ENCODE assay signal across 24 mouse cellular contexts in genomic region chr14:102722633-102723032, GRCm38 (mm10).
DNase-seq lines count a peak whose midpoint lies in the region; ATAC-seq and TF ChIP-seq lines count a peak whose summit lies in the region.
"Had no signal": no experiment of that assay in that cellular context is flagged by ENCODE, and none has a peak within 500 bp of the region (broad histone marks: within the 10 kb centered on the region; RNA-seq: fewer than 3 reads in every experiment).

No protein-coding gene starts in this region.

- H3K9ac ChIP-seq in kidney, embryonic 14.5 days (ENCODE audit: low read depth, low read length): no peak overlapping the region
- no peak overlapping the region for H3K9ac ChIP-seq in kidney, embryonic 16.5 days (replicated peaks; ENCODE audit: low read length)
- H3K9ac ChIP-seq in lung, embryonic 14.5 days: no peak overlapping the region
- H3K9ac ChIP-seq: embryonic facial prominence, embryonic 12.5 days; forebrain, embryonic 13.5 days; forebrain, embryonic 15.5 days had no signal

- peaks cover 3% of the 10 kb centered on the region; the same call in 1 of the 2 replicates for H3K4me1 ChIP-seq in kidney, embryonic 14.5 days (ENCODE audit: control insufficient read depth, insufficient read depth, low read length)
- peaks cover 5% of the 10 kb centered on the region; the same call in 1 of the 2 replicates for H3K4me1 ChIP-seq in kidney, embryonic 16.5 days (ENCODE audit: insufficient read depth, low read length)
- H3K4me1 ChIP-seq in lung, embryonic 14.5 days (ENCODE audit: insufficient read depth): no peaks in the 10 kb centered on the region
- H3K4me1 ChIP-seq: embryonic facial prominence, embryonic 10.5 days; embryonic facial prominence, embryonic 12.5 days; forebrain, embryonic 13.5 days; forebrain, embryonic 15.5 days had no signal

- H3K27me3 ChIP-seq in kidney, embryonic 14.5 days (ENCODE audit: control insufficient read depth, insufficient read depth, low read length): no peaks in the 10 kb centered on the region
- no peaks in the 10 kb centered on the region for H3K27me3 ChIP-seq in kidney, embryonic 16.5 days (ENCODE audit: insufficient read depth, low read length)
- no peaks in the 10 kb centered on the region for H3K27me3 ChIP-seq in lung, embryonic 14.5 days (ENCODE audit: insufficient read depth, low read length)
- H3K27me3 ChIP-seq: CH12.LX; embryonic facial prominence, embryonic 12.5 days; forebrain, embryonic 13.5 days; forebrain, embryonic 15.5 days had no signal

- H3K9me3 ChIP-seq in kidney, embryonic 14.5 days (ENCODE audit: control insufficient read depth, low read length): no peaks in the 10 kb centered on the region
- H3K9me3 ChIP-seq in kidney, embryonic 16.5 days (ENCODE audit: low read length): no peaks in the 10 kb centered on the region
- H3K9me3 ChIP-seq in lung, embryonic 14.5 days (ENCODE audit: low read depth, low read length): no peaks in the 10 kb centered on the region
- H3K9me3 ChIP-seq: embryonic facial prominence, embryonic 10.5 days; embryonic facial prominence, embryonic 12.5 days; forebrain, embryonic 13.5 days; forebrain, embryonic 15.5 days had no signal

- no peak overlapping the region for H3K4me2 ChIP-seq in kidney, embryonic 14.5 days (replicated peaks; ENCODE audit: low read depth, low read length)
- no peak overlapping the region for H3K4me2 ChIP-seq in kidney, embryonic 16.5 days (replicated peaks; ENCODE audit: low read depth, low read length)
- H3K4me2 ChIP-seq in lung, embryonic 14.5 days: no peak overlapping the region
- H3K4me2 ChIP-seq: embryonic facial prominence, embryonic 12.5 days; forebrain, embryonic 13.5 days; forebrain, embryonic 15.5 days had no signal

- H3K36me3 ChIP-seq in kidney, embryonic 14.5 days (ENCODE audit: control insufficient read depth, insufficient read depth, low read length): no peaks in the 10 kb centered on the region
- no peaks in the 10 kb centered on the region for H3K36me3 ChIP-seq in kidney, embryonic 16.5 days (ENCODE audit: insufficient read depth, low read length)
- H3K36me3 ChIP-seq in lung, embryonic 14.5 days (ENCODE audit: insufficient read depth): no peaks in the 10 kb centered on the region
- H3K36me3 ChIP-seq: embryonic facial prominence, embryonic 10.5 days; embryonic facial prominence, embryonic 12.5 days; forebrain, embryonic 15.5 days; G1E had no signal

- TF ChIP-seq CTCF in lung, embryonic 14.5 days (IDR thresholded peaks at IDR 0.05; ENCODE audit: low read depth): no peak

- ATAC-seq in kidney, embryonic 14.5 days (ENCODE audit: low FRiP score, low TSS enrichment): peak; percentile 62; the same call in 1 of the 2 replicates
- ATAC-seq in kidney, embryonic 16.5 days (ENCODE audit: low FRiP score, low TSS enrichment): peak; percentile 65; the same call in 1 of the 2 replicates
- no peak for ATAC-seq in lung, embryonic 14.5 days (ENCODE audit: insufficient read depth)
- ATAC-seq: activated CD4-positive, CD25-positive, alpha-beta regulatory T cell, adult 4 months; CD4-positive, CD25-positive, alpha-beta regulatory T cell, adult 4 months; forebrain, embryonic 13.5 days; forebrain, embryonic 15.5 days; Patski had no signal

- WGBS in kidney, embryonic 14.5 days: 32% methylated on average over 2 of the region's 2 CpGs
- 32% methylated on average over 2 of the region's 2 CpGs for WGBS in kidney, embryonic 16.5 days
- 25% methylated on average over 2 of the region's 2 CpGs for WGBS in lung, embryonic 14.5 days

- no peak overlapping the region for H3K27ac ChIP-seq in kidney, embryonic 14.5 days (ENCODE audit: low read depth, low read length)
- H3K27ac ChIP-seq in kidney, embryonic 16.5 days (ENCODE audit: low read length): no peak overlapping the region
- no peak overlapping the region for H3K27ac ChIP-seq in lung, embryonic 14.5 days (ENCODE audit: low read depth)
- H3K27ac ChIP-seq: embryonic facial prominence, embryonic 10.5 days; forebrain, embryonic 13.5 days; forebrain, embryonic 15.5 days had no signal

- DNase-seq in kidney, postnatal 4 days: no peak
- DNase-seq in kidney, adult 11 months: no peak
- peak; percentile 5 for DNase-seq in lung, embryonic 14.5 days
- no peak for DNase-seq in lung, postnatal 4 days
- DNase-seq: adrenal gland, adult 8-10 months; adrenal gland, postnatal 14 days; adrenal gland, postnatal 36 days; B cell, adult 2 months; cerebellum, adult 11-12 months; cerebellum, adult 2 months; cerebellum, adult 9-10 months; cerebellum, postnatal 10 days; cerebellum, postnatal 25 days had no signal

- H3K4me3 ChIP-seq in kidney, embryonic 14.5 days (ENCODE audit: low read length): no peak overlapping the region
- no peak overlapping the region for H3K4me3 ChIP-seq in kidney, embryonic 16.5 days (ENCODE audit: low read length)
- H3K4me3 ChIP-seq in lung, embryonic 14.5 days (ENCODE audit: low read depth, low read length): no peak overlapping the region
- H3K4me3 ChIP-seq: embryonic facial prominence, embryonic 10.5 days; embryonic facial prominence, embryonic 12.5 days; forebrain, embryonic 13.5 days; forebrain, embryonic 15.5 days had no signal
